Mouse (Mus musculus) MEL (cell line): ENCODE results near the gene E330009J07Rik. TPM values are rescaled to one million over a fixed set of nuclear protein-coding genes. Genes with fewer than 3 reads are reported as not detected.

Source experiments
- DNase-seq: peaks from one replicate; pipeline ENCODE4 v3.0.0; 2011; ENCODE audit warnings: low read depth, low spot score
- H3K27ac ChIP-seq: 2 replicates; pipeline ENCODE4 v1.5.1; 2012; ENCODE audit warnings: low read depth, mild to moderate bottlenecking, control low read depth, low read length, moderate library complexity; ENCODE audit not compliant: control insufficient read depth
- H3K27me3 ChIP-seq, 2 experiments: fragments of 150-350 bp in 1 of 2; sonication (generic) in 1 of 2; 2 replicates each; pipeline ENCODE4 v1.6.1; 2012; ENCODE audit warnings: low read length in 2 of 2, mild to moderate bottlenecking in 2 of 2, improper control_type of control experiment in 1 of 2, moderate library complexity in 1 of 2; ENCODE audit not compliant: insufficient read depth in 2 of 2, control insufficient read depth in 1 of 2
- H3K36me3 ChIP-seq, 2 experiments: 2 replicates each; pipeline ENCODE4 v1.6.1; 2012 to 2014; ENCODE audit warnings: low read length in 2 of 2, improper control_type of control experiment in 1 of 2, inconsistent platforms in 1 of 2, mild to moderate bottlenecking in 1 of 2; ENCODE audit not compliant: insufficient read depth in 2 of 2, control insufficient read depth in 1 of 2
- H3K4me1 ChIP-seq, 2 experiments: fragments of 150-350 bp in 1 of 2; sonication (generic) in 1 of 2; 2 replicates each; pipeline ENCODE4 v1.6.1; 2012; ENCODE audit warnings: low read length in 2 of 2, improper control_type of control experiment in 1 of 2, mild to moderate bottlenecking in 1 of 2; ENCODE audit not compliant: insufficient read depth in 2 of 2, control insufficient read depth in 1 of 2
- H3K4me3 ChIP-seq, 2 experiments: fragments of 150-350 bp in 1 of 2; sonication (generic) in 1 of 2; 2 replicates each; pipeline ENCODE4 v1.5.1; 2012; ENCODE audit warnings: low read depth in 2 of 2, low read length in 2 of 2, mild to moderate bottlenecking in 2 of 2, moderate library complexity in 2 of 2, control low read depth in 1 of 2, improper control_type of control experiment in 1 of 2; ENCODE audit not compliant: control insufficient read depth in 1 of 2, insufficient read depth in 1 of 2
- H3K79me2 ChIP-seq: 2 replicates; pipeline ENCODE4 v1.6.1; 2012; ENCODE audit warnings: mild to moderate bottlenecking, low read length, moderate library complexity; ENCODE audit not compliant: control insufficient read depth, poor library complexity, insufficient read depth
- H3K9ac ChIP-seq: 2 replicates; pipeline ENCODE4 v1.6.1; 2012; ENCODE audit warnings: low read depth, mild to moderate bottlenecking, control low read depth, low read length, moderate library complexity; ENCODE audit not compliant: control insufficient read depth, poor library complexity, severe bottlenecking
- H3K9me3 ChIP-seq: fragments of 150-350 bp; sonication (generic); replicated peaks from 2 replicates; pipeline ENCODE4 v1.6.1; 2012; ENCODE audit warnings: mild to moderate bottlenecking, low read length, improper control_type of control experiment, moderate library complexity; ENCODE audit not compliant: insufficient read depth
- BHLHE40 ChIP-seq: IDR thresholded peaks from 2 replicates; pipeline ENCODE4 v1.6.1; 2012; ENCODE audit warnings: low read depth, mild to moderate bottlenecking, inconsistent platforms, low read length, improper control_type of control experiment, borderline replicate concordance
- E2F4 ChIP-seq: IDR thresholded peaks from 2 replicates; pipeline ENCODE4 v1.6.1; 2011; ENCODE audit warnings: low read depth, low read length, improper control_type of control experiment, borderline replicate concordance
- EP300 ChIP-seq, 2 experiments: IDR thresholded peaks; 2 replicates each; pipeline ENCODE4 v1.6.1; 2011; ENCODE audit warnings: improper control_type of control experiment in 2 of 2, low read length in 2 of 2, low read depth in 1 of 2, mild to moderate bottlenecking in 1 of 2
- GATA1 ChIP-seq: IDR thresholded peaks from 2 replicates; pipeline ENCODE4 v1.6.1; 2011; ENCODE audit warnings: low read depth, low read length, improper control_type of control experiment
- MAFK ChIP-seq: IDR thresholded peaks from 2 replicates; pipeline ENCODE4 v1.6.1; 2011; ENCODE audit warnings: low read depth, mild to moderate bottlenecking, low read length, improper control_type of control experiment, borderline replicate concordance
- MEF2A ChIP-seq: IDR thresholded peaks from 2 replicates; pipeline ENCODE4 v1.6.1; 2014; ENCODE audit warnings: low read depth, mild to moderate bottlenecking, inconsistent platforms, low read length, improper control_type of control experiment; ENCODE audit not compliant: poor library complexity, insufficient replicate concordance, severe bottlenecking; ENCODE audit errors: extremely low read depth
- MXI1 ChIP-seq: IDR thresholded peaks from 2 replicates; pipeline ENCODE4 v1.6.1; 2011; ENCODE audit warnings: mild to moderate bottlenecking, low read depth, low read length, improper control_type of control experiment
- MYB ChIP-seq: IDR thresholded peaks from 2 replicates; pipeline ENCODE4 v1.6.1; 2011; ENCODE audit warnings: mild to moderate bottlenecking, low read depth, low read length, improper control_type of control experiment
- MYC ChIP-seq: IDR thresholded peaks from 2 replicates; pipeline ENCODE4 v1.6.1; 2011; ENCODE audit warnings: low read depth, mild to moderate bottlenecking, low read length, improper control_type of control experiment, moderate library complexity
- NELFE ChIP-seq: IDR thresholded peaks from 2 replicates; pipeline ENCODE4 v1.6.1; 2011; ENCODE audit warnings: low read depth, low read length, improper control_type of control experiment
- POLR2A ChIP-seq, 2 experiments: IDR thresholded peaks; 2 replicates each; pipeline ENCODE4 v1.6.1; 2011 to 2012; ENCODE audit warnings: low read length in 2 of 2, mild to moderate bottlenecking in 2 of 2, control low read depth in 1 of 2, improper control_type of control experiment in 1 of 2, low read depth in 1 of 2, moderate library complexity in 1 of 2; ENCODE audit not compliant: control insufficient read depth in 1 of 2, insufficient read depth in 1 of 2, poor library complexity in 1 of 2
- POLR2AphosphoS2 ChIP-seq: IDR thresholded peaks from 2 replicates; pipeline ENCODE4 v1.6.1; 2011; ENCODE audit warnings: low read length, improper control_type of control experiment
- RCOR1 ChIP-seq: IDR thresholded peaks from 2 replicates; pipeline ENCODE4 v1.6.1; 2012; ENCODE audit warnings: low read depth, mild to moderate bottlenecking, inconsistent platforms, low read length, improper control_type of control experiment
- SIN3A ChIP-seq: IDR thresholded peaks from 2 replicates; pipeline ENCODE4 v1.6.1; 2012; ENCODE audit warnings: low read length, improper control_type of control experiment, inconsistent platforms
- TAL1 ChIP-seq: IDR thresholded peaks from 2 replicates; pipeline ENCODE4 v1.6.1; 2012; ENCODE audit warnings: mild to moderate bottlenecking, inconsistent platforms, low read length, moderate library complexity, mixed read lengths
- TBP ChIP-seq: IDR thresholded peaks from 2 replicates; pipeline ENCODE4 v1.8.0; 2011; ENCODE audit warnings: low read depth, low read length, improper control_type of control experiment
- UBTF ChIP-seq: IDR thresholded peaks from 2 replicates; pipeline ENCODE4 v1.6.1; 2012; ENCODE audit warnings: low read depth, mild to moderate bottlenecking, inconsistent platforms, low read length, improper control_type of control experiment, moderate library complexity, borderline replicate concordance; ENCODE audit not compliant: insufficient read depth
- ZC3H11A ChIP-seq: IDR thresholded peaks from 2 replicates; pipeline ENCODE4 v1.6.1; 2012; ENCODE audit warnings: low read depth, mild to moderate bottlenecking, inconsistent platforms, low read length, improper control_type of control experiment
- ZMIZ1 ChIP-seq: IDR thresholded peaks from 2 replicates; pipeline ENCODE4 v1.6.1; 2012; ENCODE audit warnings: low read depth, mild to moderate bottlenecking, inconsistent platforms, low read length, improper control_type of control experiment, moderate library complexity
- polyA plus RNA-seq, 2 experiments: library from polyadenylated mRNA; stranded (reverse) in 1 of 2; unstranded in 1 of 2; fragments of >175 nt in 1 of 2; fragments of >200 nt in 1 of 2; gene quantifications; 2 replicates each; pipeline versions ENCODE4 v1.2.1 to v1.2.4; 2012; ENCODE audit warnings: low replicate concordance in 2 of 2, low read depth in 1 of 2; ENCODE audit not compliant: insufficient read length in 2 of 2, insufficient read depth in 1 of 2, missing spikeins in 1 of 2
- total RNA-seq: library from RNA; depleted of rRNA; stranded (reverse); fragments of 300-350 nt; gene quantifications from 2 replicates; pipeline ENCODE4 v1.2.3, GENCODE M21; 2012; rRNA removed

Gene E330009J07Rik
- total RNA-seq, result 6.1 and 6.4 TPM in 2 replicates
- 1 to 10 TPM in 1 of 2 experiments, not detected in 1; 5.9 TPM for polyA plus RNA-seq

GRCm38 (mm10) chr6:40436047-40436483, at the start of gene E330009J07Rik:
Gene E330009J07Rik (minus strand): TSS chr6:40436135.
- peaks cover 3 to 10% of the 10 kb centered on the region in 2 experiments; a peak in 3 of 4 replicates for H3K27me3 ChIP-seq
- no peak within 1 kb of the TSS for H3K27ac ChIP-seq
- peaks cover 0 to 7% of the 10 kb centered on the region in 2 experiments; a peak in 2 of 4 replicates for H3K4me1 ChIP-seq

DNA sequence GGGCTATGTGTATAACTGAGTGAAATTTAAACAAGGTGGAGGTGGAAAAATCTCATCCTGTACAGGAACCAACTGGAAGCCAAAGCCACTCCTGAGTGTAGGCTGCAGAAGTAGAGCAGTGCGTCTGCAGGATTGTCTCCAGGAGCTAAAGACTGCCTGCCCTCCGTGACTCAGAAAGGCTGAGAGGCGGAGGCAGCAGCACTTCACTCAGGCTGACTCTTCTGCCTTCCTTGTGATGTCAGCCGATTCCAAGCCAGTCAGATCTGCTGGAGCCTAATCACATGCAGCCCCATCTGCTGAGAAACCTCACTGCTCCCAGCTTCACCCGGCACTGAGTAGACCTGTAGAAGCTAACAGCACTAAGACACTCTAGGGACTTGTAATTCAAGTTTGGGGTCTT, 46.4 kb upstream of the E330009J07Rik start:
- TF ChIP-seq TAL1 (no peak), MYB (no peak), E2F4 (no peak), TBP (no peak), UBTF (no peak), MAFK (no peak), ZMIZ1 (no peak), BHLHE40 (no peak), EP300 (IDR thresholded peaks at IDR 0.05; ENCODE audit: low read depth in 1 of 2, low read length in 2 of 2) (no peak), RCOR1 (no peak), MYC (no peak), MXI1 (no peak), NELFE (no peak), ZC3H11A (no peak), SIN3A (no peak), POLR2AphosphoS2 (no peak), MEF2A (no peak), POLR2A (IDR thresholded peaks at IDR 0.05; ENCODE audit: control insufficient read depth in 1 of 2, insufficient read depth in 1 of 2, low read depth in 1 of 2, low read length in 2 of 2, poor library complexity in 1 of 2) (no peak)

More at GRCm38 (mm10) chr6:40436047-40436483, at the start of gene E330009J07Rik:
- TF ChIP-seq GATA1 (no peak), POLR2A (IDR thresholded peaks at IDR 0.05; ENCODE audit: control insufficient read depth in 1 of 2, insufficient read depth in 1 of 2, low read depth in 1 of 2, low read length in 2 of 2, poor library complexity in 1 of 2) (peak in 1 of 2 experiments; percentile 57; a peak in 1 of 4 replicates), NELFE (peak; percentile 67; the same call in 1 of the 2 replicates), MYB (no peak), ZMIZ1 (0 out of 2 replicates have a peak, but pooled peaks have one; percentile 26)
- TF ChIP-seq, all 39 proteins: peak for 3
- H3K9me3 ChIP-seq, result no peaks in the 10 kb centered on the region
- peak within 1 kb of the TSS; percentile 84 to 99 for H3K4me3 ChIP-seq
- peaks cover 0 to 4% of the 10 kb centered on the region in 2 experiments; a peak in 1 of 4 replicates for H3K36me3 ChIP-seq
- no peaks in the 10 kb centered on the region; the same call in 1 of the 2 replicates for H3K79me2 ChIP-seq
- peak within 1 kb of the TSS; percentile 87 for H3K9ac ChIP-seq
- DNase-seq, result peak; percentile 71

More for the DNA sequence above, 46.4 kb upstream of the E330009J07Rik start:
- Histone ChIP-seq H3K4me3 (no peak overlapping the region), H3K79me2 (no peaks in the 10 kb centered on the region), H3K9me3 (no peaks in the 10 kb centered on the region), H3K9ac (no peak overlapping the region), H3K36me3 (peaks cover 0 to 12% of the 10 kb centered on the region in 2 experiments; a peak in 2 of 4 replicates), H3K4me1 (no peaks in the 10 kb centered on the region), H3K27ac (no peak overlapping the region), H3K27me3 (no peaks in the 10 kb centered on the region)
- DNase-seq, result no peak
